Mouse (Mus musculus) CH12.LX (cell line): Measurements from ENCODE around the gene Trpm3. TPM values are rescaled to one million over a fixed set of nuclear protein-coding genes. Genes with fewer than 3 reads are reported as not detected.

Experiments used
- DNase-seq: peaks from one replicate; pipeline ENCODE4 v3.0.0-alpha.2; 2013; ENCODE audit errors: extremely low read depth
- H3K27ac ChIP-seq: 2 replicates; pipeline ENCODE4 v1.5.1; 2012; ENCODE audit warnings: low read depth, mild to moderate bottlenecking, control low read depth, moderate library complexity; ENCODE audit not compliant: insufficient read depth
- H3K27me3 ChIP-seq: replicated peaks from 2 replicates; pipeline ENCODE3; 2012; ENCODE audit warnings: inconsistent platforms
- H3K36me3 ChIP-seq, 2 experiments: replicated peaks in 1 of 2; 2 replicates each; pipeline versions ENCODE3 to v1.6.1; 2012; ENCODE audit warnings: inconsistent platforms in 1 of 2, low read length in 1 of 2, mild to moderate bottlenecking in 1 of 2, mixed read lengths in 1 of 2, moderate library complexity in 1 of 2; ENCODE audit not compliant: control insufficient read depth in 1 of 2, insufficient read depth in 1 of 2
- H3K4me1 ChIP-seq, 2 experiments: 2 replicates each; pipeline ENCODE4 v1.6.1; 2012; ENCODE audit warnings: inconsistent platforms in 1 of 2, moderate library complexity in 1 of 2; ENCODE audit not compliant: insufficient read depth in 2 of 2, control insufficient read depth in 1 of 2
- H3K4me2 ChIP-seq: 2 replicates; pipeline ENCODE4 v1.6.1; 2012; ENCODE audit warnings: low read depth, mild to moderate bottlenecking, control low read depth; ENCODE audit not compliant: poor library complexity, insufficient read depth, severe bottlenecking
- H3K4me3 ChIP-seq, 3 experiments: fragments of 150-350 bp in 1 of 3; sonication (generic) in 1 of 3; replicated peaks in 1 of 3; 2 replicates each; pipeline versions ENCODE3 to v1.5.1; 2011 to 2012; ENCODE audit warnings: low read depth in 2 of 3, low read length in 2 of 3, mild to moderate bottlenecking in 2 of 3, moderate library complexity in 2 of 3, control low read depth in 1 of 3, improper control_type of control experiment in 1 of 3, inconsistent platforms in 1 of 3, mixed read lengths in 1 of 3; ENCODE audit not compliant: poor library complexity in 1 of 3
- H3K79me2 ChIP-seq: replicated peaks from 2 replicates; pipeline ENCODE4 v1.6.1; 2012; ENCODE audit warnings: mild to moderate bottlenecking, moderate library complexity; ENCODE audit not compliant: control insufficient read depth, poor library complexity, insufficient read depth, severe bottlenecking; ENCODE audit errors: extremely low read depth
- H3K9ac ChIP-seq: 2 replicates; pipeline ENCODE4 v1.6.1; 2012; ENCODE audit warnings: low read depth, mild to moderate bottlenecking, control low read depth, moderate library complexity; ENCODE audit not compliant: insufficient read depth
- H3K9me3 ChIP-seq: replicated peaks from 2 replicates; pipeline ENCODE3; 2012; ENCODE audit warnings: low read length, inconsistent platforms, mixed read lengths
- CHD1 ChIP-seq: IDR thresholded peaks from 2 replicates; pipeline ENCODE4 v1.6.1; 2012; ENCODE audit warnings: low read depth, low read length, improper control_type of control experiment, inconsistent platforms
- CTCF ChIP-seq, 2 experiments: IDR thresholded peaks in 1 of 2; conservative IDR thresholded peaks in 1 of 2; 2 replicates each; pipeline ENCODE4 v1.5.1; 2011 to 2012; ENCODE audit warnings: low read depth in 2 of 2, low read length in 2 of 2, improper control_type of control experiment in 1 of 2, inconsistent platforms in 1 of 2, mild to moderate bottlenecking in 1 of 2, moderate library complexity in 1 of 2
- ELF1 ChIP-seq: IDR thresholded peaks from 2 replicates; pipeline ENCODE4 v1.6.1; 2014; ENCODE audit warnings: low read depth, mild to moderate bottlenecking, inconsistent platforms, low read length, improper control_type of control experiment
- EP300 ChIP-seq: IDR thresholded peaks from 2 replicates; pipeline ENCODE4 v1.6.1; 2011; ENCODE audit warnings: low read length, improper control_type of control experiment
- ETS1 ChIP-seq: conservative IDR thresholded peaks from 2 replicates; pipeline ENCODE4 v1.6.1; 2012; ENCODE audit warnings: low read depth, mild to moderate bottlenecking, inconsistent platforms, low read length, improper control_type of control experiment, moderate library complexity
- GABPA ChIP-seq: IDR thresholded peaks from 2 replicates; pipeline ENCODE4 v1.6.1; 2012; ENCODE audit warnings: low read depth, low read length, improper control_type of control experiment, inconsistent platforms; ENCODE audit not compliant: insufficient replicate concordance
- IRF4 ChIP-seq: IDR thresholded peaks from 2 replicates; pipeline ENCODE4 v1.6.1; 2014; ENCODE audit warnings: low read depth, mild to moderate bottlenecking, inconsistent platforms, low read length, improper control_type of control experiment
- JUN ChIP-seq: IDR thresholded peaks from 2 replicates; pipeline ENCODE4 v1.6.1; 2011; ENCODE audit warnings: low read depth, mild to moderate bottlenecking, low read length, improper control_type of control experiment, moderate library complexity; ENCODE audit not compliant: insufficient read depth
- JUND ChIP-seq: conservative IDR thresholded peaks from 2 replicates; pipeline ENCODE4 v1.6.1; 2011; ENCODE audit warnings: low read depth, low read length, improper control_type of control experiment
- MAX ChIP-seq: IDR thresholded peaks from 2 replicates; pipeline ENCODE4 v1.6.1; 2011; ENCODE audit warnings: low read length, improper control_type of control experiment
- MAZ ChIP-seq: IDR thresholded peaks from 2 replicates; pipeline ENCODE4 v1.6.1; 2012; ENCODE audit warnings: low read depth, mild to moderate bottlenecking, inconsistent platforms, low read length, improper control_type of control experiment, moderate library complexity
- MEF2A ChIP-seq: IDR thresholded peaks from 2 replicates; pipeline ENCODE4 v1.6.1; 2014; ENCODE audit warnings: low read depth, mild to moderate bottlenecking, inconsistent platforms, low read length, improper control_type of control experiment, borderline replicate concordance
- NELFE ChIP-seq: IDR thresholded peaks from 2 replicates; pipeline ENCODE4 v1.6.1; 2011; ENCODE audit warnings: low read depth, low read length, improper control_type of control experiment
- NRF1 ChIP-seq: IDR thresholded peaks from 2 replicates; pipeline ENCODE4 v1.6.1; 2014; ENCODE audit warnings: low read depth, mild to moderate bottlenecking, inconsistent platforms, low read length, improper control_type of control experiment, moderate library complexity
- PAX5 ChIP-seq: IDR thresholded peaks from 2 replicates; pipeline ENCODE4 v1.6.1; 2012; ENCODE audit warnings: low read length, inconsistent platforms, mixed read lengths
- POLR2A ChIP-seq: IDR thresholded peaks from 2 replicates; pipeline ENCODE4 v1.6.1; 2011; ENCODE audit warnings: low read depth, mild to moderate bottlenecking, improper control_type of control experiment, low read length
- POLR2AphosphoS2 ChIP-seq: IDR thresholded peaks from 2 replicates; pipeline ENCODE4 v1.6.1; 2011; ENCODE audit warnings: low read depth, low read length, improper control_type of control experiment
- RCOR1 ChIP-seq: conservative IDR thresholded peaks from 2 replicates; pipeline ENCODE4 v1.6.1; 2012; ENCODE audit warnings: low read depth, mild to moderate bottlenecking, inconsistent platforms, low read length, improper control_type of control experiment
- SIN3A ChIP-seq: IDR thresholded peaks from 2 replicates; pipeline ENCODE4 v1.6.1; 2012; ENCODE audit warnings: low read length, improper control_type of control experiment, inconsistent platforms
- SMC3 ChIP-seq: IDR thresholded peaks from 2 replicates; pipeline ENCODE4 v1.6.1; 2011; ENCODE audit warnings: low read depth, low read length, improper control_type of control experiment
- TBP ChIP-seq: conservative IDR thresholded peaks from 2 replicates; pipeline ENCODE4 v1.6.1; 2011; ENCODE audit warnings: low read depth, low read length, improper control_type of control experiment
- TCF12 ChIP-seq: IDR thresholded peaks from 2 replicates; pipeline ENCODE4 v1.6.1; 2014; ENCODE audit warnings: low read depth, mild to moderate bottlenecking, inconsistent platforms, low read length, improper control_type of control experiment
- UBTF ChIP-seq: IDR thresholded peaks from 2 replicates; pipeline ENCODE4 v1.6.1; 2012; ENCODE audit warnings: low read depth, mild to moderate bottlenecking, inconsistent platforms, low read length, improper control_type of control experiment, moderate library complexity
- USF1 ChIP-seq: IDR thresholded peaks from 2 replicates; pipeline ENCODE4 v1.6.1; 2014; ENCODE audit warnings: low read depth, mild to moderate bottlenecking, inconsistent platforms, low read length, improper control_type of control experiment
- USF2 ChIP-seq: conservative IDR thresholded peaks from 2 replicates; pipeline ENCODE4 v1.6.1; 2011; ENCODE audit warnings: low read depth, low read length, improper control_type of control experiment
- ZKSCAN1 ChIP-seq: IDR thresholded peaks from 2 replicates; pipeline ENCODE4 v1.6.1; 2012; ENCODE audit warnings: low read depth, inconsistent platforms, low read length, improper control_type of control experiment, borderline replicate concordance
- ZMIZ1 ChIP-seq: IDR thresholded peaks from 2 replicates; pipeline ENCODE4 v1.6.1; 2012; ENCODE audit warnings: low read depth, mild to moderate bottlenecking, inconsistent platforms, low read length, improper control_type of control experiment
- dilution Hi-C: fragments of 300-500 bp; cut with MboI; formaldehyde crosslinking; loops from 2 replicates; pipeline ENCODE4 v1.14.3; 2020; ENCODE audit warnings: low sequenced_read_pairs; ENCODE audit not compliant: extremely low pct_unique_long_range_greater_than_20kb, extremely low pct_ligation_motif_present
- in situ Hi-C: fragments of 300-500 bp; cut with MboI; formaldehyde crosslinking; loops from 3 replicates; pipeline ENCODE4 v1.14.3; 2019; ENCODE audit warnings: low sequenced_read_pairs, low pct_ligation_motif_present, low pct_unique_long_range_greater_than_20kb, mixed read lengths
- polyA plus RNA-seq: library from polyadenylated mRNA; unstranded; fragments of >175 nt; gene quantifications from 2 replicates; pipeline ENCODE4 v1.2.1, GENCODE M21; 2012; ENCODE audit warnings: low read depth; ENCODE audit not compliant: insufficient read length
- total RNA-seq, 2 experiments: library from RNA; depleted of rRNA; stranded (reverse); fragments of 300-350 nt in 1 of 2; fragments of >200 nt in 1 of 2; gene quantifications; 2 replicates each; pipeline ENCODE4 v1.2.3; 2012 to 2014

The Trpm3 gene
- total and polyA plus RNA-seq, 3 experiments: 0.01 TPM; not detected in 2

DNA sequence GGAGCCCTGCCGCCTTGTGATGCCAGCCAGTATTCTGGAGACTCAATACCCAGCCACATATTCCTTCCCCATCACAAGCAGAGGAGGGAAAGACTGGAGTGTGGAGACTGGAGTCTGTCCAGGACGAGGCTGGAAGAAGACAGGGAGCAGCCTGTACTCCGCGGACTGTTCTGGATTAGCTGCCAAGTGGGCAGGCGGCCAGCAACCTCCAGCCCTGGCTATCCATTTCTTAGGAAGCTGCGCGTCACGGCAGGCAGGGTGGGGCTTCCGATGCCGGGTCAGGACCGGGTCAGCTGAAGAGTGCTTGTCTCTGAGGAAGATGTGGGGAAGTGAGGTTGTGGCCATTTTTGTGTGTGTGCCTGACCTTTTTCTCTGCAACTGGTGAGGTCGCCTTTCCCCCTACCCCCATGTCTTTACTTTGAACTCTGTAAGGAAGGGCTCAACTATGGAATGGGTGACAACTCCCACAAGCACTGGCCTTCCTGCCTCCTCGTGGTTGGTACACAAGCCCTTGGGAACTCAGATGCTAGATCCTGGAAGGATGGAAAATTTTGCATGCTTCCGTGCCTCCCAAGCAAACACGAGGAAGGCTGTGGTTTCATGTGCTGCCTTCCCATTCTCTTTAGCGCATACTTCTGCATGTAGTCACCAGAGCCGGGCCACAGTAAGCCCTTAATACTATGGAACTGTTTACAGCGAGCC, 777.9 kb downstream of the Trpm3 start:
- no peaks in the 10 kb centered on the region for H3K27me3 ChIP-seq
- in situ Hi-C loops (loop anchor here (10.0 to 25.0 kb wide), 2 partner anchors 238 to 596 kb away; no protein-coding TSS in a partner anchor), dilution Hi-C loops (no loop called here)
- H3K9ac ChIP-seq: no peak overlapping the region
- H3K4me1 ChIP-seq: no peaks in the 10 kb centered on the region
- H3K4me2 ChIP-seq: no peak overlapping the region
- no peaks in the 10 kb centered on the region for H3K36me3 ChIP-seq
- TF ChIP-seq JUND (no peak), IRF4 (no peak), GABPA (no peak), MEF2A (no peak), TBP (no peak), MAX (no peak), NELFE (no peak), SMC3 (no peak), UBTF (no peak), CTCF (conservative IDR thresholded peaks at IDR 0.05 in 1 of 2, IDR thresholded peaks at IDR 0.05 in 1 of 2; ENCODE audit: low read depth in 2 of 2, low read length in 2 of 2) (no peak), SIN3A (no peak), RCOR1 (no peak), USF2 (no peak), USF1 (no peak), JUN (no peak), CHD1 (no peak), ZMIZ1 (no peak)
- no peak overlapping the region for H3K4me3 ChIP-seq
- H3K9me3 ChIP-seq: no peaks in the 10 kb centered on the region
- no peak overlapping the region for H3K27ac ChIP-seq
- DNase-seq: no peak
- H3K79me2 ChIP-seq: no peaks in the 10 kb centered on the region

DNA sequence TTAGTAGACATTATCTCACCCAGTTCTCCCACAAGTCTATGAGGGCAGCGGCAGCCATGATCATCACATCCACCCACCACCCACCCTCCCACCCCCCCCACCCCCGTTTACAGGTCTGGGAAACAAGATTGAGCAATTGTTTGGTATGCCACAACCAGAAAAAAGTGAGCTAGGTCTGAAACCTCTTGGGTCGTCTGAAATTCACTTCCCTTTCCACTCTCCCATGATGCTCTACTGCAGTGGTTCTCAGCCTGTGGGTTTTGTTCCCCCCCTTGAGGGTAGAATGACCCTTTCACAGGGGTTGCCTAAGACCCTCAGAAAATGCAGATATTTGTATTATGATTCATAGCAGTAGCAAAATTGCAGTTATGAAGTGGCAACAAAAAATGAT, 778.5 kb downstream of the Trpm3 start:
- DNase-seq: no peak
- H3K9me3 ChIP-seq: no peaks in the 10 kb centered on the region
- H3K4me3 ChIP-seq: no peak overlapping the region
- no peak overlapping the region for H3K27ac ChIP-seq
- H3K27me3 ChIP-seq: no peaks in the 10 kb centered on the region
- H3K36me3 ChIP-seq: no peaks in the 10 kb centered on the region
- H3K9ac ChIP-seq: no peak overlapping the region
- dilution Hi-C loops: no loop called here
- H3K4me2 ChIP-seq: no peak overlapping the region
- in situ Hi-C loops: loop anchor here (10.0 to 25.0 kb wide), 2 partner anchors 237 to 595 kb away; no protein-coding TSS in a partner anchor
- no peaks in the 10 kb centered on the region for H3K4me1 ChIP-seq
- TF ChIP-seq MAZ (no peak), TBP (no peak), POLR2A (no peak), PAX5 (no peak), POLR2AphosphoS2 (no peak), EP300 (no peak), ETS1 (no peak), CHD1 (no peak), TCF12 (no peak), JUN (no peak), USF1 (no peak), NRF1 (no peak), ZKSCAN1 (no peak), ELF1 (no peak)
- H3K79me2 ChIP-seq: no peaks in the 10 kb centered on the region
